Mouse (Mus musculus) heart, adult 9 months (tissue): ENCODE results near the gene Trappc6a.
A peak's percentile ranks its signal among the peaks of the same experiment; 100 is the strongest.
"Not testable (repeated sequence)": the region's sequence is repeated elsewhere in the genome, so short reads cannot be mapped to it uniquely, and the experiment has no call there.

ENCODE experiments used
- DNase-seq, 2 experiments: peaks; one replicate each; pipeline ENCODE4 v3.0.0; 2022; ENCODE audit warnings: low spot score in 2 of 2

Gene Trappc6a

GRCm38 (mm10) chr7:19489525-19489924, 18.7 kb upstream of the Trappc6a start:
- no peak for DNase-seq

GRCm38 (mm10) chr7:19491731-19492130, 16.5 kb upstream of the Trappc6a start:
- peak; percentile 28 to 46 for DNase-seq

GRCm38 (mm10) chr7:19494751-19495474, 13.3 kb upstream of the Trappc6a start:
- DNase-seq: no peak

GRCm38 (mm10) chr7:19495521-19496213, 12.5 kb upstream of the Trappc6a start:
- DNase-seq: peak; percentile 26 to 35

GRCm38 (mm10) chr7:19496214-19496555, 12.0 kb upstream of the Trappc6a start:
- no peak for DNase-seq

- no peak for DNase-seq
These were observed 9.9 kb upstream of the Trappc6a start for GRCm38 (mm10) chr7:19498326-19498725.

GRCm38 (mm10) chr7:19500420-19501363, 7.5 kb upstream of the Trappc6a start:
- no peak for DNase-seq

- DNase-seq: no peak
These were observed 6.5 kb upstream of the Trappc6a start for GRCm38 (mm10) chr7:19501658-19502057.

- no peak for DNase-seq
These were observed 4.6 kb upstream of the Trappc6a start for GRCm38 (mm10) chr7:19503481-19504068.

GRCm38 (mm10) chr7:19506326-19506725, 1.9 kb upstream of the Trappc6a start:
- DNase-seq: no peak

GRCm38 (mm10) chr7:19506969-19507611, 1.1 kb upstream of the Trappc6a start:
- no peak for DNase-seq

GRCm38 (mm10) chr7:19507612-19507981, 598 bp upstream of the Trappc6a start:
- no peak for DNase-seq

- DNase-seq: no peak
These were observed 851 bp downstream of the Trappc6a start for GRCm38 (mm10) chr7:19508924-19509568.

- no peak for DNase-seq
These were observed 1.6 kb downstream of the Trappc6a start for GRCm38 (mm10) chr7:19509786-19510185.

- not testable (repeated sequence) for DNase-seq
These were observed 3.7 kb downstream of the Trappc6a start for GRCm38 (mm10) chr7:19511934-19512333.

- no peak for DNase-seq
These were observed 4.2 kb downstream of the Trappc6a start for GRCm38 (mm10) chr7:19512353-19512752.

- DNase-seq: no peak
These were observed 9.6 kb downstream of the Trappc6a start, which contains the start of gene Nkpd1 for GRCm38 (mm10) chr7:19517652-19518365. TSS of gene Nkpd1 (plus strand) at chr7:19517838.

GRCm38 (mm10) chr7:19520032-19520431, 11.8 kb downstream of the Trappc6a start:
- DNase-seq: no peak

GRCm38 (mm10) chr7:19523017-19523756, 15.0 kb downstream of the Trappc6a start:
- no peak for DNase-seq
